Mouse (Mus musculus) left cerebral cortex, adult 8-10 months (tissue): ENCODE results near the gene Col4a4. TPM values are rescaled to one million over a fixed set of nuclear protein-coding genes. Genes with fewer than 3 reads are reported as not detected.

Experiments used
- DNase-seq, 2 experiments: peaks; one replicate each; pipeline ENCODE4 v3.0.0; 2022; ENCODE audit warnings: low spot score in 2 of 2
- total RNA-seq, 4 experiments: library from RNA; stranded (reverse); gene quantifications; 2 replicates each; pipeline ENCODE4 v1.2.4; 2022

The Col4a4 gene
- total RNA-seq, 4 experiments from 2014 or later, result 1.4 to 2.6 (median 1.9) TPM

GRCm38 (mm10) chr1:82476256-82476655, 110.4 kb downstream of the Col4a4 start:
- no peak for DNase-seq

GRCm38 (mm10) chr1:82475821-82476220, 110.8 kb downstream of the Col4a4 start:
- no peak for DNase-seq

GRCm38 (mm10) chr1:82475254-82475653, 111.4 kb downstream of the Col4a4 start:
- DNase-seq, result no peak

- DNase-seq, result no peak
These were observed 112.1 kb downstream of the Col4a4 start for GRCm38 (mm10) chr1:82474461-82474961.

GRCm38 (mm10) chr1:82473467-82473866, 113.2 kb downstream of the Col4a4 start:
- DNase-seq, result no peak

- DNase-seq, result no peak
These were observed 116.0 kb downstream of the Col4a4 start for GRCm38 (mm10) chr1:82470516-82471225.

GRCm38 (mm10) chr1:82468872-82469271, 117.8 kb downstream of the Col4a4 start:
- no peak for DNase-seq

- no peak for DNase-seq
These were observed 121.3 kb downstream of the Col4a4 start for GRCm38 (mm10) chr1:82465321-82465853.

- no peak for DNase-seq
These were observed 125.6 kb downstream of the Col4a4 start for GRCm38 (mm10) chr1:82461041-82461440.

- no peak for DNase-seq
These were observed 126.7 kb downstream of the Col4a4 start for GRCm38 (mm10) chr1:82459926-82460325.

GRCm38 (mm10) chr1:82459350-82459749, 127.3 kb downstream of the Col4a4 start:
- DNase-seq, result no peak

GRCm38 (mm10) chr1:82454031-82454430, 132.6 kb downstream of the Col4a4 start:
- DNase-seq, result no peak

- DNase-seq, result no peak
These were observed 134.6 kb downstream of the Col4a4 start for GRCm38 (mm10) chr1:82451927-82452651.

- no peak for DNase-seq
These were observed 136.8 kb downstream of the Col4a4 start for GRCm38 (mm10) chr1:82449851-82450250.

- no peak for DNase-seq
These were observed 140.6 kb downstream of the Col4a4 start for GRCm38 (mm10) chr1:82446049-82446448.

GRCm38 (mm10) chr1:82443517-82443916, 143.1 kb downstream of the Col4a4 start:
- DNase-seq, result no peak

GRCm38 (mm10) chr1:82440123-82440522, 146.5 kb downstream of the Col4a4 start:
- DNase-seq, result no peak

- DNase-seq, result no peak
These were observed 149.4 kb downstream of the Col4a4 start for GRCm38 (mm10) chr1:82437273-82437672.

- DNase-seq, result no peak
These were observed 153.0 kb downstream of the Col4a4 start for GRCm38 (mm10) chr1:82433649-82434005.

- peak; percentile 55 to 60 for DNase-seq
These were observed 153.6 kb downstream of the Col4a4 start for GRCm38 (mm10) chr1:82432919-82433648.

GRCm38 (mm10) chr1:82429061-82429460, 157.6 kb downstream of the Col4a4 start:
- no peak for DNase-seq

- no peak for DNase-seq
These were observed 158.9 kb downstream of the Col4a4 start for GRCm38 (mm10) chr1:82427729-82428128.
